Mouse (Mus musculus) thymus, adult 2 months (tissue): ENCODE measurements at regions not wholly inside any gene's neighbourhood (a gene's known extent, or its start where the extent isn't known, plus 50 kb on each side); places are given as distances from the start of the nearest gene placed in this dataset.

Source experiments
- CTCF ChIP-seq: fragments of 200-500 bp; IDR thresholded peaks from 2 replicates; pipeline ENCODE4 v1.5.1; 2012; ENCODE audit warnings: mild to moderate bottlenecking, control low read depth, low read length, moderate library complexity, borderline replicate concordance; ENCODE audit not compliant: control insufficient read depth, poor library complexity, insufficient read depth; ENCODE audit errors: extremely low read depth
- POLR2A ChIP-seq: fragments of 200-500 bp; IDR thresholded peaks from 2 replicates; pipeline ENCODE4 v1.6.1; 2012; ENCODE audit warnings: mild to moderate bottlenecking, low read length, control low read depth, moderate library complexity; ENCODE audit not compliant: control insufficient read depth, poor library complexity, insufficient read depth; ENCODE audit errors: extremely low read depth

DNA sequence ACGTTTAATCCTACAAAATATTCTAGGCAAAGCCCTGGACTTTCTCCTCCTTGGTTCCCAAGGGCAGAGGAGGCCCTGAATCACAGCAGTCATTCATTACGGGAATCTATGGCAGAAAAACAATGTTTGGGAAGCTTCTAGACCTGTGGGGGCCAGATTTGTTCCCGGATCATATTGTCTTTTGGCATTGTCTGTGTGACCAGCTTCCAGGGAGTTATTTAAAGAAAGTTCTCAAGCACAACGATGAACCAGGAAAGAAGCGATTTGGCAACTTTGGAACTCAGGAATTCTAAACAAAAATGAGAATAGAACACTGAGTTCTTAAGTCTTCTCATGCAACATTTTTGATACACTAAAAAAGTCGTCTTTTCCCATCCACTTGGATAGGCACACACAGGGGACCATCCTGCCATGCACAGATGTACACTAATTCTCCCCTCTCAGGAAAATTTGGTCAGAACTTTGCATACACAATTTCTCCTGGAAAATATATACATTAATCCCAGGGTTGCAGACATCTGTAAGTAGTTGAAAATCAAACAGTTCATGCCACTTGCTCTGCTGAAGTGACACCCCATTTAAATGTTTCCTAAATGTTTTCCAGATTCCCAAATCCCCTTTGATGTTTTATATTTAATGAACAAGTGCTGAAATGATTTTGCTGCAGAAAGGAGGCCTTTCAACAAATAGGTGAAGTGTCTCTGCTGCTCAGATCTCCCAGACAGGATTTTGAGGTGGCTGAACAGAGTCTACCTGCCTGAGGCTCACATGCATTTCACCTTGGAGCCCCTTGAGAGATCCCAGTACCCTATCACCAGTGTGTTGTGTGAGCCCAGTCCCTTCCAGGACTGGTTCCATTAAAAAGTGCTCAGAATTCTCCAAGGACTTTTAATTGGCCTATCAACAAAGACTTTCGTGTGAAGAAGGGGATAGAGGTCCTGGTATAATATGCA lies 548.9 kb upstream of the Nrp1 start:
- no peak for TF ChIP-seq CTCF
- no peak for TF ChIP-seq POLR2A
